Mouse (Mus musculus) embryonic facial prominence, embryonic 12.5 days (tissue): ENCODE data around the gene Mfap2. TPM values are rescaled to one million over a fixed set of nuclear protein-coding genes. Genes with fewer than 3 reads are reported as not detected.

Experiments
- ATAC-seq: fragments of 200-750 bp; cut with Nextera tagmentation; 2 replicates; pipeline ENCODE4 v1.8.0; 2017; ENCODE audit not compliant: insufficient number of reproducible peaks, insufficient read depth, low FRiP score, low TSS enrichment
- H3K27ac ChIP-seq: fragments of 300-500 bp; sonication (generic); 2 replicates; pipeline ENCODE4 v1.5.1; 2016; ENCODE audit warnings: mild to moderate bottlenecking
- H3K27me3 ChIP-seq: fragments of 300-500 bp; sonication (generic); 2 replicates; pipeline ENCODE4 v1.6.1; 2016; ENCODE audit warnings: mild to moderate bottlenecking, moderate library complexity
- H3K36me3 ChIP-seq: fragments of 300-500 bp; sonication (generic); 2 replicates; pipeline ENCODE4 v1.6.1; 2016; ENCODE audit warnings: mild to moderate bottlenecking
- H3K4me1 ChIP-seq: fragments of 300-500 bp; sonication (generic); 2 replicates; pipeline ENCODE4 v1.6.1; 2016
- H3K4me2 ChIP-seq: fragments of 300-500 bp; sonication (generic); replicated peaks from 2 replicates; pipeline ENCODE4 v1.6.1; 2016; ENCODE audit warnings: mild to moderate bottlenecking, moderate library complexity
- H3K4me3 ChIP-seq: fragments of 300-500 bp; sonication (generic); 2 replicates; pipeline ENCODE4 v1.5.1; 2016; ENCODE audit warnings: mild to moderate bottlenecking
- H3K9ac ChIP-seq: fragments of 300-500 bp; sonication (generic); 2 replicates; pipeline ENCODE4 v1.6.1; 2016; ENCODE audit warnings: mild to moderate bottlenecking, moderate library complexity
- H3K9me3 ChIP-seq: fragments of 300-500 bp; sonication (generic); 2 replicates; pipeline ENCODE4 v1.6.1; 2016; ENCODE audit warnings: mild to moderate bottlenecking, moderate library complexity
- WGBS: fragments of 180-500 bp; shearing (Covaris S2); methylation state at CpG from one replicate; pipeline ENCODE4 v1.1.7; 2016; 5-methylcytosine and 5-hydroxymethylcytosine counted together
- polyA plus RNA-seq: library from polyadenylated mRNA; unstranded; fragments of >200 nt; fragmentation: Nextera tagmentation; extraction: Ambion mirVana; gene quantifications from 2 replicates; pipeline ENCODE4 v1.2.1, GENCODE M21; 2016

The Mfap2 gene
- polyA plus RNA-seq, 1 experiment from 2014 or later: 646 TPM

GRCm38 (mm10) chr4:141059616-141060425, 49.6 kb downstream of the Mfap2 start:
- Histone ChIP-seq H3K9me3 (no peaks in the 10 kb centered on the region), H3K36me3 (peaks cover 26% of the 10 kb centered on the region; the same call in 1 of the 2 replicates), H3K27ac (peak overlapping the region; percentile 93), H3K4me1 (peaks cover 15% of the 10 kb centered on the region), H3K9ac (peak overlapping the region; percentile 82), H3K27me3 (no peaks in the 10 kb centered on the region), H3K4me3 (peak overlapping the region; percentile 57), H3K4me2 (peak overlapping the region; percentile 65)
- peak; percentile 1; the same call in 1 of the 2 replicates for ATAC-seq
- 1% methylated on average over 32 of the region's 32 CpGs for WGBS

- WGBS: under 1% methylated on average over 77 of the region's 77 CpGs
- Histone ChIP-seq H3K9ac (peak within 1 kb of the TSS; percentile 82), H3K27me3 (no peaks in the 10 kb centered on the region), H3K27ac (peak within 1 kb of the TSS; percentile 93), H3K36me3 (peaks cover 23% of the 10 kb centered on the region; the same call in 1 of the 2 replicates), H3K4me2 (peak within 1 kb of the TSS; percentile 65), H3K9me3 (no peaks in the 10 kb centered on the region), H3K4me1 (peaks cover 15% of the 10 kb centered on the region), H3K4me3 (peak within 1 kb of the TSS; percentile 57)
- peak; percentile 92 for ATAC-seq
Measured at GRCm38 (mm10) chr4:141060426-141061301, 50.4 kb downstream of the Mfap2 start, which contains the start of gene Crocc. Gene Crocc, minus strand, starts transcription at chr4:141060550.

GRCm38 (mm10) chr4:141064104-141064659, 54.0 kb downstream of the Mfap2 start:
- H3K27me3 ChIP-seq: no peaks in the 10 kb centered on the region
- no peak overlapping the region for H3K4me3 ChIP-seq
- no peak for ATAC-seq
- H3K9ac ChIP-seq: no peak overlapping the region
- 88% methylated on average over 4 of the region's 4 CpGs for WGBS
- no peak overlapping the region for H3K4me2 ChIP-seq
- no peak overlapping the region for H3K27ac ChIP-seq
- H3K9me3 ChIP-seq: no peaks in the 10 kb centered on the region
- H3K36me3 ChIP-seq: peaks cover 38% of the 10 kb centered on the region
- H3K4me1 ChIP-seq: peaks cover 8% of the 10 kb centered on the region

- no peak overlapping the region for H3K9ac ChIP-seq
- peaks cover 47% of the 10 kb centered on the region for H3K36me3 ChIP-seq
- no peaks in the 10 kb centered on the region for H3K27me3 ChIP-seq
- no peak for ATAC-seq
- H3K9me3 ChIP-seq: no peaks in the 10 kb centered on the region
- no peaks in the 10 kb centered on the region for H3K4me1 ChIP-seq
- no peak overlapping the region for H3K4me2 ChIP-seq
- no peak overlapping the region for H3K27ac ChIP-seq
- H3K4me3 ChIP-seq: no peak overlapping the region
- 4% methylated on average over 8 of the region's 8 CpGs for WGBS
Measured at GRCm38 (mm10) chr4:141065123-141065522, 54.9 kb downstream of the Mfap2 start.

Other genes starting within 250 kb of the Mfap2 start
- gene Padi4, start 236.2 kb upstream of the Mfap2 start, polyA plus RNA-seq: 0.22 TPM in 1 of 2 replicates, not detected in the other
- 0.06 and 0.08 TPM in 2 replicates for gene Padi3, start 199.8 kb upstream of the Mfap2 start, polyA plus RNA-seq
- gene Padi1, start 164.6 kb upstream of the Mfap2 start, polyA plus RNA-seq: 0.12 and 0.14 TPM in 2 replicates
- 3.0 and 3.6 TPM in 2 replicates for gene Padi2, start 104.1 kb upstream of the Mfap2 start, polyA plus RNA-seq
- 388 and 392 TPM in 2 replicates for gene Sdhb, start 49.2 kb upstream of the Mfap2 start, polyA plus RNA-seq
- gene Atp13a2, start 23.5 kb upstream of the Mfap2 start, polyA plus RNA-seq: 56.1 and 63.3 TPM in 2 replicates
- gene Crocc, start 50.1 kb downstream of the Mfap2 start, polyA plus RNA-seq: 13.2 TPM in 2 replicates
- 79.8 and 84.5 TPM in 2 replicates for gene Necap2, start 67.9 kb downstream of the Mfap2 start, polyA plus RNA-seq
- gene Spata21, start 77.9 kb downstream of the Mfap2 start, polyA plus RNA-seq: 0.14 TPM in 1 of 2 replicates, not detected in the other
- gene Szrd1, start 129.4 kb downstream of the Mfap2 start, polyA plus RNA-seq: 35.2 and 37.6 TPM in 2 replicates
- gene Fbxo42, start 137.5 kb downstream of the Mfap2 start, polyA plus RNA-seq: 31.6 and 32.1 TPM in 2 replicates
- gene Rsg1, start 203.5 kb downstream of the Mfap2 start, polyA plus RNA-seq: 7.6 and 8.6 TPM in 2 replicates
- 17.0 and 19.2 TPM in 2 replicates for gene Arhgef19, start 229.1 kb downstream of the Mfap2 start, polyA plus RNA-seq